Mouse (Mus musculus) WW6 (cell line): ENCODE results near the gene Arhgef17.

Source experiments
- DNase-seq: peaks from one replicate; pipeline ENCODE4 v3.0.0-alpha.2; 2013; ENCODE audit warnings: low read depth, low spot score

Arhgef17 gene

GRCm38 (mm10) chr7:100942789-100943615 is 11.1 kb upstream of the Arhgef17 start:
- DNase-seq: peak; percentile 65

- no peak for DNase-seq
These were observed 9.3 kb upstream of the Arhgef17 start for GRCm38 (mm10) chr7:100941169-100941568.

- no peak for DNase-seq
These were observed 6.2 kb upstream of the Arhgef17 start for GRCm38 (mm10) chr7:100938106-100938505.

- no peak for DNase-seq
These were observed 5.6 kb upstream of the Arhgef17 start for GRCm38 (mm10) chr7:100937481-100937880.

GRCm38 (mm10) chr7:100933520-100933919 is 1.6 kb upstream of the Arhgef17 start:
- no peak for DNase-seq

- DNase-seq: peak; percentile 93
These were observed 637 bp upstream of the Arhgef17 start for GRCm38 (mm10) chr7:100932481-100933007.

GRCm38 (mm10) chr7:100931316-100931925 is 486 bp downstream of the Arhgef17 start:
- DNase-seq: no peak

- DNase-seq: no peak
These were observed 1.1 kb downstream of the Arhgef17 start for GRCm38 (mm10) chr7:100930619-100931315.

GRCm38 (mm10) chr7:100929639-100930303 is 2.1 kb downstream of the Arhgef17 start:
- DNase-seq: no peak

- no peak for DNase-seq
These were observed 3.5 kb downstream of the Arhgef17 start for GRCm38 (mm10) chr7:100928456-100928855.

GRCm38 (mm10) chr7:100927287-100928000 is 4.5 kb downstream of the Arhgef17 start:
- DNase-seq: no peak

- DNase-seq: no peak
These were observed 5.5 kb downstream of the Arhgef17 start for GRCm38 (mm10) chr7:100926311-100926923.

GRCm38 (mm10) chr7:100924674-100925445 is 7.0 kb downstream of the Arhgef17 start:
- no peak for DNase-seq

- DNase-seq: no peak
These were observed 7.7 kb downstream of the Arhgef17 start for GRCm38 (mm10) chr7:100924200-100924599.

- no peak for DNase-seq
These were observed 9.0 kb downstream of the Arhgef17 start for GRCm38 (mm10) chr7:100922907-100923306.

GRCm38 (mm10) chr7:100921289-100921688 is 10.6 kb downstream of the Arhgef17 start:
- DNase-seq: no peak

- no peak for DNase-seq
These were observed 12.1 kb downstream of the Arhgef17 start for GRCm38 (mm10) chr7:100919809-100920107.

- no peak for DNase-seq
These were observed 12.7 kb downstream of the Arhgef17 start for GRCm38 (mm10) chr7:100919006-100919808.

GRCm38 (mm10) chr7:100918176-100918575 is 13.7 kb downstream of the Arhgef17 start:
- no peak for DNase-seq
